Mouse (Mus musculus): ENCODE measurements at regions not wholly inside any gene's neighbourhood (a gene's known extent, or its start where the extent isn't known, plus 50 kb on each side); places are given as distances from the start of the nearest gene placed in this dataset.

DNA sequence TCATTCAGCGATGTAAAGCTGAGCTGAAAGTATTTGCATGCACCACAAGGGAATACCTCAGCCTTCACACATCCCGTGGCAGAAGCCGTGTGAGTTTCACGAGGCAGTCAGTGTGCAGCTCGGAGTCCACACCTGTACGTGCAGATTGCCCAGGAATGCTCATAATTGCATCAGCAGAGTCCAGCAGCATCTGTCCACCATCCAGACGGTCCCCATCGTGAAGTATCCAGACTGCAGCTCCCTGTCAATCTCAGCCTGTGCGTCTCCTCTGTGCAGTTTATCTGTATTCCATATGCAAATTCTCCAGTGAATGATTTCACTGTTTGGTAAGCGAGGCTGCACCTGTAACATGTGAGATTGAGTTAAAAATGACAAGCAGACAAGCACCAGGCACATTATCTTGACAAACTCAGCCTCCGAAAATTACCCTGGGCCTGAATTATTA is 227.2 kb upstream of the Adamts16 start:
- ATAC-seq (ENCODE audit: insufficient number of reproducible peaks, insufficient read depth, low FRiP score, low TSS enrichment), result peak; percentile 85
- Histone ChIP-seq H3K4me1 (peaks cover 20% of the 10 kb centered on the region), H3K27me3 (no peaks in the 10 kb centered on the region), H3K9ac (no peak overlapping the region), H3K27ac (peak overlapping the region; percentile 17; the same call in 1 of the 2 replicates), H3K4me2 (replicated peaks) (peak overlapping the region; percentile 18; the same call in 1 of the 2 replicates), H3K4me3 (no peak overlapping the region), H3K9me3 (no peaks in the 10 kb centered on the region), H3K36me3 (no peaks in the 10 kb centered on the region)
- WGBS, result 24% methylated on average over 11 of the region's 11 CpGs

DNA sequence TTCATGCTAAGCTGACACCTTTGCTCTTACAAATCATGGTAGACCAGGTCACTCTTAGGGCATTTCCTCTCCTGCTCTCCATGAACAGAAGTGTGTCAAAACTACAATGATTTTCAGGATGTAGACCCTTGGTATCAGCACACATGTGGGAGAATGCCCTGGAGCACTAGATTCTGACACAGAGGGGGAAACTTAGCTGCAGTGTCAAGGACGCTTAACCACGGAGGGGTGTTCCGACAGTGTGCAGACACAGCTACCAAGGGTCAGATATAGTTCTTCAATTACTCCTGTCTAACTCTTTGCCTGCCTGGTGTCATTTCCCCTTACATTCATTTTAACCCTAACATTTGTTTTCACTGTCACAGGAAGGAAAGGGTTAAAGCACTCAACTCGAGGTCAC is 226.4 kb upstream of the Adamts16 start:
- WGBS, result 15% methylated on average over 4 of the region's 4 CpGs
- Histone ChIP-seq H3K27ac (no peak overlapping the region), H3K9ac (no peak overlapping the region), H3K4me1 (peaks cover 20% of the 10 kb centered on the region), H3K4me3 (no peak overlapping the region), H3K9me3 (no peaks in the 10 kb centered on the region), H3K36me3 (no peaks in the 10 kb centered on the region), H3K27me3 (no peaks in the 10 kb centered on the region), H3K4me2 (replicated peaks) (peak overlapping the region; percentile 18; the same call in 1 of the 2 replicates)
- ATAC-seq (ENCODE audit: insufficient number of reproducible peaks, insufficient read depth, low FRiP score, low TSS enrichment), result 0 out of 2 replicates have a peak, but pooled peaks have one; percentile 17

DNA sequence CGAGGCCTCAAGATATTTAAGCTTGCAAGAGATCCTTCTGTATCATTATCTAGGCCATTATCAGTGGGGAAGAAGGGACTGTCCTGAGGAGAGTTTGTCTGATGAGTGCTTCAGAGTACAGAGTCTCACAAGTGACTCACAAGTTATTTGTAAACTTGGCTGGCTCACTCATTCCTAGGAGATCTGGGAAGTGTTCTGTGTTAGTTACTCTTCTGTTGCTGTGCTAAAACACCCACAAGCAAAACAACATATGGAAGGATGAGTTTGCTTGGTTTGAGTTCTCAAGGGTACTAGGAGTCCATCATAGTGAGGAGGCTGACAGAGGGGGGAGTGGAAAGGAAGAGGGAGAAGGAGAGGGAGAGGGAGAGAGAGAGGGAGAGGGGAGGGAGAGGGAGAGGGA is 224.0 kb upstream of the Adamts16 start:
- Histone ChIP-seq H3K4me3 (no peak overlapping the region), H3K27ac (no peak overlapping the region), H3K27me3 (no peaks in the 10 kb centered on the region), H3K4me2 (replicated peaks) (no peak overlapping the region), H3K36me3 (no peaks in the 10 kb centered on the region), H3K9me3 (no peaks in the 10 kb centered on the region), H3K4me1 (peaks cover 20% of the 10 kb centered on the region), H3K9ac (no peak overlapping the region)
- 69% methylated on average over 1 of the region's 1 CpGs for WGBS
- ATAC-seq (ENCODE audit: insufficient number of reproducible peaks, insufficient read depth, low FRiP score, low TSS enrichment), result no peak

DNA sequence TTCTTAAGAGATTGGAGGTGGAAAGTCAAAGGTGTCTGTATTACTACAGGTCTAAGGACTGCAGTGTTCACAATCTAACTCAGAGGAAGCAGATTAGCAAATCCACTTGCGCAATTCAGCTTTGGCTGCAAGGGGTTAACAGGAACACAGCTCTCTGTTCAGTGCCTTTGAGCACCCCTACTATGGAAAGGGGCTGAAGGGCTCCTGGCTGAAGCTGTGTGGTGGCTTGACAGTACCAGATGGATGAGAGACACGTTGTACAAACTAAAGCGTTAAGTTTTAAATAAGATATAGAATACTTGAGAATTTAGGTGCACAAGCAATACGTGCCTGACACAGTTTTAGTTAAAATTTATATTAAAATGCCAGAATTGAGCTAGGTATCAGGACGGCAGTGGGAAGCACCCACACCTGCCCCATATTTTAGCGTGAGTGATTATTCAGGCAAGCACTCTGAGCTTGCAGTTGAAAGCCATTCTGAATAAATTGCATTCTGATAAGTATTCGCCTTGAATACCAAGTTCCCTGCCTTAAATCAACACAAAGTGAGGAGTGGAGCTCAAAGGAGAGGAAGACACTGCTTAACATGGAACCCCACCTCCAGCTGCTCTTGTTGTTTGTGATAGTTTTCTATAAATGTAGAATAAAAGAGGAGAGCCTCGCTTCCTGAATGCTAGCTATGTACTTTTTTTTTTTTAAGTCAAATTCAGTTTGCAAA is 223.1 kb upstream of the Adamts16 start:
- Histone ChIP-seq H3K4me1 (peaks cover 20% of the 10 kb centered on the region), H3K27ac (no peak overlapping the region), H3K4me3 (no peak overlapping the region), H3K27me3 (no peaks in the 10 kb centered on the region), H3K9me3 (no peaks in the 10 kb centered on the region), H3K4me2 (replicated peaks) (no peak overlapping the region), H3K9ac (no peak overlapping the region), H3K36me3 (no peaks in the 10 kb centered on the region)
- 73% methylated on average over 8 of the region's 8 CpGs for WGBS
- no peak for ATAC-seq (ENCODE audit: insufficient number of reproducible peaks, insufficient read depth, low FRiP score, low TSS enrichment)

DNA sequence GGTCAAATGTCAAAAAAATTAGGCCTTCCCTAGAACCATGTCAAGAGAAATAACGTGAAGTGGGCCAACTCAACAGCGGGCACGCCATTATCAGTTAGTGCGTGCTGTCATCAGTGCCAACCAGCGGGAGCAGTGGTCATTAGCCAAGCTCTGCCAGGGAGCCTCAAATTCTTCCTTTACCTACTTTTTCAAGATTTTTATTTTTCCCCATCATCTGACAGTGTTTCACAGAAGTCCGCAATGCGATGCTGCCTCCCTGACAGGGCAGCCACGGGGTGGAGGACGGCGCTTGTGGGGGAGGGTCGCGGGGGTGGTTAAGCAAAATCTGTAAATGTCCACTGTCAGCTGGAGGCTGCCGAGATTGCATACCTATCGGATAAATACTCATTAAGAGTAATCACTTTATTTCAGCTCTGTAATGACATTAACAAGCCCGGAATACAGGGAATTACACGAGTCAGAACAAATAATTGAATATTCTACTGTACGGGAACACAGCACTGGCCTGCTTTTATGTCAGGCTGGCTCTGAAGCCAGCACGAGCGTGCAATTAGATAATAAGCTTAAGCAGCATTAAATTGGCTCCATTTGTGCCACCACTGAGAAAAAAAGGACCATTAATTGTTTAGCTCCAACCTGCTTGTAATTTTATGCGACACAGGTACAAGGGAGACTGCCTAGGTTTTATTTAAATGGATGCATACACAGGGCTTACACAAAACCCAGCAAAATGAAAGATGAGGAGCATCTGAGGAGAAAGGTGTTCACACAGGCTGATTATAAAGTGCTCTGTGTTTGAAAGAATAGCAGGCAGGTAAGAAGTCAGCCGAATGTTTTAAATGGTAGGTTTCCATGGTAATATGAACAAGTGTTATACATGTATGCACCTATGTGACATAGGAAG is 212.0 kb upstream of the Adamts16 start:
- ATAC-seq (ENCODE audit: insufficient number of reproducible peaks, insufficient read depth, low FRiP score, low TSS enrichment), result no peak
- H3K4me2 ChIP-seq (replicated peaks), result no peak overlapping the region
- no peak overlapping the region for H3K27ac ChIP-seq
- WGBS, result 68% methylated on average over 21 of the region's 21 CpGs
- H3K36me3 ChIP-seq, result no peaks in the 10 kb centered on the region
- no peak overlapping the region for H3K9ac ChIP-seq
- no peaks in the 10 kb centered on the region for H3K9me3 ChIP-seq
- no peaks in the 10 kb centered on the region for H3K27me3 ChIP-seq
- H3K4me3 ChIP-seq, result no peak overlapping the region
- no peaks in the 10 kb centered on the region for H3K4me1 ChIP-seq

DNA sequence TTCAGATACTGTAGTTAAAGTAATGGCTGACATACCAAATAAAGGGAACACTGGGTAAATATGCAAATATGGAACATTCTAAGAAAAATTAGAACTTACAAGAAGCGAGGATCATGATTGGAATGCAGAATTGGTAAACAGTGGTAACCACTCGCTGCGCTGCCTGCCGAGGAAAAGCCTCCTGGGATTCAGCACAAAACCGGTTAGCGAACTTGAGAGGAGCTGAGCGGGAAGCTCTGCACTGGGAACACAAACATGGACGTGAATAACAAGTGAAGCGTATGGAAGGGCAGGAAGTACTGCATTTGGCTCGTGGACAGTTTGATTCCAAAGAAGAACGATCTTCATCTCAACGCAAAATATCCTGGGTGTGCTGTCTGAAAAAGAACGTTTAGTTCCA is 209.0 kb upstream of the Adamts16 start:
- Histone ChIP-seq H3K27me3 (no peaks in the 10 kb centered on the region), H3K4me3 (no peak overlapping the region), H3K27ac (no peak overlapping the region), H3K4me2 (replicated peaks) (peak overlapping the region; percentile 32; the same call in 1 of the 2 replicates), H3K36me3 (no peaks in the 10 kb centered on the region), H3K4me1 (no peaks in the 10 kb centered on the region), H3K9me3 (no peaks in the 10 kb centered on the region), H3K9ac (no peak overlapping the region)
- 26% methylated on average over 13 of the region's 13 CpGs for WGBS
- ATAC-seq (ENCODE audit: insufficient number of reproducible peaks, insufficient read depth, low FRiP score, low TSS enrichment), result no peak

DNA sequence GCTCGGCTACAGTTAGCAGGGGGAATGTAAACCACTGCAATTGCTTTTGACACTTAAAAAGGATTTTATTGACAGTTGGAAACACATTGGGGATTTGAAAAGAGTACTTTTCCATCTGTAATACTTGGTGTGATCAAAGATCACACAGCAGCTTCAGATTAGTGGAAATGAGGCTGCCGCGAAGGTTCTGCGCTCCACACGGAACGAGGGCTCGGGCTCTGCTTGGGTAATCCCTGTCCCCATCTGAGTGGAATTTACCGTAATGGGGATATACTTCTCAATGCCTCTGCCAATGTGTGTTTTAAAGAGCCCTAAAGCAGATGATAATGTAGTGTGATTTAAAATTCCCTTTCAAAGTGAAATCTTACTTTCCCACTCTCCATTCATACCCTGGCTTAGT is 194.4 kb upstream of the Adamts16 start:
- H3K4me3 ChIP-seq, result no peak overlapping the region
- WGBS, result 51% methylated on average over 8 of the region's 8 CpGs
- no peak overlapping the region for H3K27ac ChIP-seq
- no peaks in the 10 kb centered on the region for H3K4me1 ChIP-seq
- no peaks in the 10 kb centered on the region for H3K27me3 ChIP-seq
- H3K9me3 ChIP-seq, result no peaks in the 10 kb centered on the region
- no peak overlapping the region for H3K9ac ChIP-seq
- H3K4me2 ChIP-seq (replicated peaks), result 0 out of 2 replicates have a peak overlapping the region, but pooled peaks have one; percentile 11
- no peaks in the 10 kb centered on the region for H3K36me3 ChIP-seq
- ATAC-seq (ENCODE audit: insufficient number of reproducible peaks, insufficient read depth, low FRiP score, low TSS enrichment), result no peak

DNA sequence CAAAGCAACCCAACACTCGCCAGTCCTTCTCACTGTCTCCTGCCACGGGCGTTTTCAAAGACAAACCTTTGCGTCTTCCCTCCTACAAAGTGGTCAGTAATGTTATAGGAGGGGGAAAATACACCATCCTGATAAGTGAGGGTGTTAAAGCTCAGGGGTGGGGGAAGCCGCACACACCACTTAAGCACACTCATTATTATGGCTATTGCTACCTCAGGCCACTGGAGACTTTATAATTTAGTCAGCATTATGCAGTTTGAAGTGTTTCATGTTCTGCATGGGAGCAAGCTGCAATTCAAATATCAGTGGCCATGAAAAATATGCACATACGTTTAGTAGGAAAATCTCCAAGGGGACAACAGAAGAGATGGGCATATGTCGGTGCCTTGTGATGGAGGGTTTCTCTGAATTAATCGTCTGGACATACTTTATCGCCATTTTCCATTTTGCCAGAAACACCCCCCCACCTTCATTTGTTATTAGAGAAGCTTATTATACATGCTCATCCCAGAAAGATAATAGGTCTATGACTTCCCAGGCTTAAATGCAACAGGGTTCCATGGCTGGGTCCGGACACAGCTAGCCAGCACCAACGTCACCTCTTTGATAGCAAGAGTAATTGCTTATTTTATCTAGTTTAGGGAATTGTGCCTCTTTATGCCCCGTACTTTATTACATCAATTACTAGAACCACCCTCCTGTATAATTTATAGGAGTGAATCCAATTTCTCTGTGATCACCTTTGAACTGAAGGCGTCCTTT is 193.5 kb upstream of the Adamts16 start:
- WGBS, result 82% methylated on average over 13 of the region's 13 CpGs
- Histone ChIP-seq H3K27ac (no peak overlapping the region), H3K4me3 (no peak overlapping the region), H3K4me1 (no peaks in the 10 kb centered on the region), H3K9me3 (no peaks in the 10 kb centered on the region), H3K9ac (no peak overlapping the region), H3K4me2 (replicated peaks) (no peak overlapping the region), H3K27me3 (no peaks in the 10 kb centered on the region), H3K36me3 (no peaks in the 10 kb centered on the region)
- ATAC-seq (ENCODE audit: insufficient number of reproducible peaks, insufficient read depth, low FRiP score, low TSS enrichment), result no peak

DNA sequence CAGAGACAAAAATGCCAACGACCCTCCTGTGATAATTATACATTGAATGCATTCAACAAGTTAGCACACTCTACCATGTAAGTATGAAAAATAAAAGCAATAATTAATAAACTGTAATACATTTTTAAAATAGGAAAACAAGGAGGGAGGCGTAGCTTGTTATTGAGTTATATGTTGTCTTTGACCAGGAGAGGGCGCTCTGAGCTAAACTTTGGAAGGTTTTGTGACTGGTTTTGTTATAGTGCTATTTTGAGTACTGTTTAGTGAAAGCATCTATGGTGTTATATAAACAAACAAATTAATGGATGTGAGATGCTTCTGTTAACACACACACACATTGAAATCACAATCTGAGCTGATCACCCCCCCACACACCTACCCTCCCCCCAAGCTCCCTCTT is 166.6 kb upstream of the Adamts16 start:
- no peak overlapping the region for H3K4me2 ChIP-seq (replicated peaks)
- no peaks in the 10 kb centered on the region for H3K4me1 ChIP-seq
- no peak overlapping the region for H3K9ac ChIP-seq
- WGBS, result 18% methylated on average over 3 of the region's 3 CpGs
- no peaks in the 10 kb centered on the region for H3K9me3 ChIP-seq
- ATAC-seq (ENCODE audit: insufficient number of reproducible peaks, insufficient read depth, low FRiP score, low TSS enrichment), result no peak
- no peak overlapping the region for H3K4me3 ChIP-seq
- no peaks in the 10 kb centered on the region for H3K36me3 ChIP-seq
- no peak overlapping the region for H3K27ac ChIP-seq
- H3K27me3 ChIP-seq, result peaks cover 6% of the 10 kb centered on the region; the same call in 1 of the 2 replicates

DNA sequence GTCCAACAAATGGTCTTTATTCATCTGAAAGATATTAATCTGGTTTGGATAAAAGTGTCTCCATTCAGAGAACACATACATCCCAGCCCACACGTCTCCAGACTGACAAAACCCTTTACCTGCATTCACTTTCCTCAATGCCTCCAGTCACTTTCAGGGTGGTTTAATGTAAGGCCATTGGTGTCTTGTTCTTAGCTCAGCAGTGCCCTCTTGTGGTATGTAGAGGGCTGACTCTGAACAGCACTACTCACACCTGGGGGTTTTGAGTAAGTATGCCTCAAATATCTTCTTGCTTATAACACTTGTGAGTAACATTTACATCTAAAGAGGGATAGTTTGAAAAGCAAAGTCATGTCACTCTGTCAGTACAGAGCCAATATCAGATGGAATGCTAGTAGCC is 164.5 kb upstream of the Adamts16 start:
- H3K27ac ChIP-seq, result no peak overlapping the region
- H3K27me3 ChIP-seq, result peaks cover 6% of the 10 kb centered on the region; the same call in 1 of the 2 replicates
- no peak overlapping the region for H3K4me2 ChIP-seq (replicated peaks)
- no peak overlapping the region for H3K4me3 ChIP-seq
- no peak overlapping the region for H3K9ac ChIP-seq
- no peak for ATAC-seq (ENCODE audit: insufficient number of reproducible peaks, insufficient read depth, low FRiP score, low TSS enrichment)
- 8% methylated on average over 1 of the region's 1 CpGs for WGBS
- H3K9me3 ChIP-seq, result no peaks in the 10 kb centered on the region
- no peaks in the 10 kb centered on the region for H3K36me3 ChIP-seq
- H3K4me1 ChIP-seq, result no peaks in the 10 kb centered on the region

DNA sequence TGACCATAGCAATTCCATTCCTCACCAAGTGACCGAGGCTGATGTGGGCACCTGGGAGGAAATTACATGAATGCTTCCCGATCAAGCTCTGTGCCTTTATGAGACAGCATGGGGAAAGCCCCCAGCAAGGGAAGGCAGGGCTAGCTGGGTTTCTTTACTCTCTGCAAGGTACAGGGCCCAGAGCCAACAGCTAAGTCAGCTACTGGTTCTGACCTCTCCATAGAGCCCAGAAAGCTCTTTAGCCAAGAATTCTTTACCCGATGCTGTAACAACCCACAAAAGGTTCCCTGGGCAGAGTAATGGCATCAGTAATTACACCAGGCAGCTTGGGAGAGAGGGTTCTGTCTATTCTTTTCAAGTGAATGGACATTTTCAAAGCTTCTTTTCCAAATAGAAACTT is 161.9 kb upstream of the Adamts16 start:
- Histone ChIP-seq H3K27me3 (peaks cover 6% of the 10 kb centered on the region; the same call in 1 of the 2 replicates), H3K4me2 (replicated peaks) (no peak overlapping the region), H3K9ac (no peak overlapping the region), H3K4me3 (no peak overlapping the region), H3K36me3 (no peaks in the 10 kb centered on the region), H3K27ac (no peak overlapping the region), H3K4me1 (no peaks in the 10 kb centered on the region), H3K9me3 (no peaks in the 10 kb centered on the region)
- no peak for ATAC-seq (ENCODE audit: insufficient number of reproducible peaks, insufficient read depth, low FRiP score, low TSS enrichment)
- 78% methylated on average over 3 of the region's 3 CpGs for WGBS
